Mouse (Mus musculus) heart, postnatal 25 days (tissue): ENCODE data around the gene Timm10b. TPM values are rescaled to one million over a fixed set of nuclear protein-coding genes. Genes with fewer than 3 reads are reported as not detected.

ENCODE experiments used
- DNase-seq: peaks from one replicate; pipeline ENCODE4 v3.0.0; 2022; ENCODE audit warnings: low spot score
- intact Hi-C: fragments of 180-260 bp; cut with DNase I; formaldehyde crosslinking; loops from one replicate; pipeline ENCODE4 v1.15.1; 2025
- total RNA-seq, 2 experiments: library from RNA; stranded (reverse); gene quantifications; 2 replicates each; pipeline ENCODE4 v1.2.3; 2021

Gene Timm10b
- total RNA-seq, 2 experiments from 2014 or later = 80.9 to 90.1 TPM

DNA sequence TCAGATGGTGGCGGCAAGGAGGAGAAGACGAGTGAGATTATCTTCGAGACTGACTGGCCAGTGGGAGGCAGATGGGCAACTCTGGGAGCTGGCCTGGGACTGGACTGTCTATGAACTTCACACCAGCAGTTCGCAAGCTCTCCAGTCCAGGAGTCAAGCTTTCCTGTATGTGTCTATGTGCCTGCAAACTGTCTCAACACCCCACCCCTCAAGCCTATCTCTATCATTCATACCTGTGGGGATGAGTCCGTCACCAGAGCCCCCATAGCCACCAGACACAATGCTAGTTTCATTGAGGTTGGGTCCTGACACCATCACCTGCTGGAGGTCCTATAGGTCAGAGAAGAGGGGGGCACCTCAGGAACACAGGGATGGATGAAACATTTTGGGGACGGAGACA is 1.1 kb upstream of the Timm10b start:
- intact Hi-C loops = loop anchor here (5.0 kb wide), 1 partner anchor 86 kb away; the partner anchor contains the start of gene Smpd1
- DNase-seq = no peak

DNA sequence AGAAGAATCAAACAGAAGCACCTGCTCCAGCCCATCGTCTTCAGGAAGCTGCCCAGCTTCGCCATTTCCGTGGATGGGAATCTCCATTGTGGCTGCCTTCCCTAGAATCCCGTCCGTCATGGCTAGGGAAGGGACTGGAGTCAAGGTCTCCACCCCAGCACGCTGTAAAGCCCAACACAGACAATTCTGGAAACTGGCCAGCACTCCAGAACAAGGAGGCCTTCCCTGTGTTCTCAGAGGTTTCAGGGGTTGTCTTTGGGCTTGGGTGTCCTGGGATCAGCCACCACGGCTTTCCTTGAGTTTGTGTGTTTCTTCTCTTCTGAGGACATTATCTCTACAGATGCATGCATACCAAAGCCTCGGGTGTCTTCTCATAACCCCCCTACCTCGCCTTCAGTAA is 552 bp upstream of the Timm10b start:
- DNase-seq = no peak
- intact Hi-C loops = loop anchor here (5.0 kb wide), 1 partner anchor 87 kb away; the partner anchor contains the start of gene Smpd1

DNA sequence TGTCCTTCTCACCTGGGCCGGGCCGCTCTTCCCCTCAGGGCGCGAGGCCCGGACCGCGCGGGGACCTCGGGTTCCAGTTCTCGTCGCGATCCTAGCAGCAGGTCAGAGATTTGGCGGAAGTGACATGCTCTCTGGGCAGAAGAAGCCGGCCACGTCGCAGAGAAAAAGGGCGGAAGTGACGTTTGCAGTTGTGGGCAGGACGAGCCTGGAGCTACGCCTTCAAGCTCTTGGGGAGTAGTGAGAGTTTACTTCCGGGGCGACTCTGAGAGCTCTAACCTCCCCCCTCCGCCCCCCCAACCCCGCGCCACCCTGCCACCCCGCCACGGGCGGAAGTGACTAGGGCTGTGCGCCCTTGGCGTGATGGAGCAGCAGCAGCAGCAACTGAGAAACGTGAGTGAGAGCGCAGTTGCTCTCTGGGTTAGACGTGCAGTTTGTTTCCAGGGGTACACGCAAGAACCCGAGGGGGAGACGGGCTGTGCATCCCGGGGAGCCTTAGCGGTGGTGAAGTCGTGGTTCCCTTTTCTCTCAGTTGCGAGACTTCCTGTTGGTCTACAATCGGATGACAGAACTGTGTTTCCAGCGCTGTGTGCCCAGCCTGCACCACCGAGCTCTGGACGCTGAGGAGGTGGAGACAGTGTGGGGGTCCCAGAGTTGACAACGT is 507 bp downstream of the Timm10b start, which contains the start of the genes Arfip2 and Gm45799:
Gene Arfip2 (minus strand): TSS at position 184 of the 661 bp plus-strand sequence.
Gene Gm45799 (plus strand): TSS at position 320 of the 661 bp plus-strand sequence.
- intact Hi-C loops = loop anchor here (5.0 kb wide), 2 partner anchors 97 to 172 kb away; partner anchors contain the start of genes Ilk, Mrpl17 and Rrp8
- DNase-seq = peak; percentile 95

DNA sequence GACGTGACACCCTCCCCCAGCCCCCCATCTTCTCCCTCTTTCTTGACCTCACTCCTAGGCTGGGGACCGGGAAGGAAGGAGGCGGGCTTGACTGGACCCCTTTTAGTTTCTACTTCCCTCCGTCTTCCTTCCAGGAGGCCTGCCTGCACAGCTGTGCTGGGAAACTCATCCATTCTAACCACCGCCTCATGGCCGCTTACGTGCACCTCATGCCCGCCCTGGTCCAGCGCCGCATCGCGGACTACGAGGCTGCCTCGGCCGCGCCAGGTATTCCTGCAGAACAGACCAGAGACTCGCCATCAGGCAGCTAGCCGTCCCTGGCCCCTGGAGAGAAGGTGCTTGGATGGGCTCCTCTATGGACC is 1.0 kb downstream of the Timm10b start:
- intact Hi-C loops = loop anchor here (5.0 kb wide), 2 partner anchors 96 to 171 kb away; partner anchors contain the start of genes Ilk, Mrpl17 and Rrp8
- DNase-seq = no peak

DNA sequence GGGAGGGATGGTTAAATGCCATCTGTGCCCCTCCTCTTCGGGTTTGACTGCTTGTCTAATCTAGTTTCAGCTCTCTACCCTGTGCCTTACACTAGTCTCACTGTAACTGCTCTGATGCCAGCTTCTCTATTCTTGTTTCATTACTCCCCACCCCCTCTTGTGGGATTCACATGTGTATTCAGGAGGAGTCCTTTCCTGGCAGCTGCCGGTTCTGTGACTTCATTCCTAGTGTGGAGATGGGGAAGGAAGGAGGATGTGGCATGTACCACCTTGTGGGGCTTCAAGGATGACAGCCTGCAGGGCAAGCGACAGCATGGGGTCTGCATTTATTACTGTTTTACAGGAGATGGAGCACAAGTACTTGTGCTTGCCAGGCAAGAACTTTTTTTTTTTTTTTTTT is 2.1 kb downstream of the Timm10b start:
- intact Hi-C loops = loop anchor here (5.0 kb wide), 2 partner anchors 95 to 170 kb away; partner anchors contain the start of genes Ilk, Mrpl17 and Rrp8
- DNase-seq = no peak

DNA sequence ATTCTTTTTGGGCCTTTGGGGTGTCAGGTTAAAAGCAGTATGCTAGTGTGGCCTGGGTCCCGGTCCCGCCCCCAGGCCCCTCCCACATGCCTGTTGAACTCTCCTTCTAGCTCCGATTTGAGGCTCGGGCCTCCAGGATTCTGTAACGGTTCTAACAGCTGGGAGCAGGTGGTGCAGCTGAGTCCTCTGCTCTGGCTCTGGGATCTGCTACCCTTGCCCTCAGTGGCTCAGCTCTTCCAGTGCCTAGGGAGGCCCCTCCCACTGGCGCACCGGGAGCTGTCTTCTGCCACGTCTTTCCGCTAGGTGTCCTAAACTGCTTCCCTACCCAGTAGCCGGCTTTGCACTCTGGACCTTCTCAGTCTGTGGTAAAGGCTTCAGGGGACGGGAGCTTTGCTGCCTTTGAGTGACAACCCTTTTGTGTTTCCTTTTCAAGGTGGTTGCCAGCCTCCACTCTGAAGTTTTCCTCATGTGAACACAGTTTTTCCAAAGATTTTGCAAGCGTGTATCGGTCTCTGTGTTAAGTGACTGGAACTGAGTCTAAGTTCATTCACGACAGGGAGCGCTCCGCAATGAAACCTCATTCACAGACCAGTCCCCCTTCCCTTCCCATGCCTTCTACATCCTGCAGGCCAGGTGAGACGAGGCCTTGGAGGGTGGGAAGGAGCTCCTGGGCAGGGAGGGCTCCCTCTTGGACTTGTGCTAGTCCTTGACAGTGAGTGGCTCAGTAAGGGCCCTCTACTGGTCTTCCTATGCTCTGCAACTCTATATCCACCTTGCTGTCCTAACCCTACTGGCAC is 11.0 kb downstream of the Timm10b start, which contains the start of gene Dnhd1:
Gene Dnhd1 (plus strand): TSS at position 189 of the 797 bp plus-strand sequence.
- peak; percentile 71 for DNase-seq
- intact Hi-C loops = loop anchor here (2.0 to 10.0 kb wide), 2 partner anchors 46 to 102 kb away; partner anchors contain the start of gene Hpx

DNA sequence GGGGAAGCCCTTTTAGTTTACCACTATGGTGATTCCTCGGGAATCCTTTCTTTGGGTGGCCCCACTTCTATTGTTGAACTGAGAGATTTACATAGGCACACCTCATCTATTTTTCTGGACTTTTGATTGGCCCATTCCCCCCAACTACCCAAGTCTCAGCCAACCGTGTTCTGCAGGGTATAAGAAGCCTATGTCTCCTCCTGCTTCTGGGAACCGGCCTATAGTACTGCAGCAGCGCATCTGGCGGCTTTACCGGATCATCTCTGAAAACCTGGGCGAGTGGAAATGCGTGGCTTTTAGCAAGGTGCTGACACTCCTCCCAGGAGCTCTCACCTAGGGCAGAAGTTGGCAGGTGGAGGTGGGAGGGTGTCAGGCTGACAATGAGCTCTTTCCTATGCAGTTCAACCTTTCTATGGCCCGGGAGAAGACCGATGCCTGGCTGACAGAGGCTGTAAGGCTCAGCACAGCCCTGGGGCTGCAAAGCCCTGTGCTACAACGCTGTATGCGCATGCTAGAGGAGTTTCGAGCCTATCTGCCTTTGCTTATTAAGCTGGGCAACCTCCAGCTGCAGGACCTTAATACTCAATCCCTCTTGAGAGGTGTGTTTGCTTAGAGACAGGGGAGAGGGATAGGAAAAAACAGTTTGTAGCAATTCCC is 45.8 kb downstream of the Timm10b start:
- intact Hi-C loops = no loop called here
- no peak for DNase-seq

DNA sequence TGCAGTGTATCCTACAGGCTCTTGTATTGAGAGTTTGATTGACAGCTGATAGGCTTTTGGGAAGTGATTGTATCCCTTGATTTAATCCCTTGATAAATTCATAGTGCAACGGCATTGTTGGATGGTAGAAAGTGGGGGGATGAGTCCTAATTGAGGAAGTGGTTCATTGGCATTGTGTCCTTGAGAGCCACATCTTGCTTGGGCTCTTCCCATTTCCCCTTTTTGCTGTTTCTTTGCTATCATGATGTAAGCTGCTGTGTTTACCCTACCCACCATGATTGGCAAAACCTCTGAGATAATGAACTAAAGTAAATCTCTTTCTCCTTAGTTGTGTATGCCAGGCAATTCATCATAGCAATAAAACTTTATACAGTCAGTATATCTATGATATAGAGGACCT is 51.0 kb downstream of the Timm10b start:
- DNase-seq = no peak
- intact Hi-C loops = no loop called here

Other genes with a start within 250 kb of the Timm10b start
- 10 to 100 TPM; 18.7 to 19.5 TPM for gene Fam160a2, start 240.0 kb upstream of the Timm10b start, total RNA-seq
- gene Cnga4, start 235.5 kb upstream of the Timm10b start, total RNA-seq = not detected
- not detected for gene Cckbr, start 214.3 kb upstream of the Timm10b start, total RNA-seq
- 10 to 100 TPM; 22.8 to 26.4 TPM for gene Cavin3, start 157.8 kb upstream of the Timm10b start, total RNA-seq
- gene Smpd1, start 85.7 kb upstream of the Timm10b start, total RNA-seq = 100 to 1,000 TPM; 155 to 156 TPM
- gene Apbb1, start 58.4 kb upstream of the Timm10b start, total RNA-seq = 100 to 1,000 TPM in 1 of 2 experiments, 10 to 100 TPM in 1; 99.0 to 102 TPM
- gene Hpx, start 39.9 kb upstream of the Timm10b start, total RNA-seq = not detected
- 10 to 100 TPM; 22.8 to 24.3 TPM for gene Trim3, start 6.5 kb upstream of the Timm10b start, total RNA-seq
- gene Arfip2, start 360 bp downstream of the Timm10b start, total RNA-seq = 10 to 100 TPM; 16.4 to 17.1 TPM
- 1 to 10 TPM; 3.3 to 4.0 TPM for gene Gm45799, start 496 bp downstream of the Timm10b start, total RNA-seq
- under 1 TPM; 0.65 to 0.73 TPM for gene Dnhd1, start 10.8 kb downstream of the Timm10b start, total RNA-seq
- gene Ilk, start 96.5 kb downstream of the Timm10b start, total RNA-seq = 100 to 1,000 TPM in 1 of 2 experiments, 10 to 100 TPM in 1; 94.4 to 104 TPM
- gene Rrp8, start 97.3 kb downstream of the Timm10b start, total RNA-seq = 1 to 10 TPM; 9.5 TPM
- 10 to 100 TPM; 90.1 to 90.3 TPM for gene Taf10, start 104.3 kb downstream of the Timm10b start, total RNA-seq
- gene Tpp1, start 112.2 kb downstream of the Timm10b start, total RNA-seq = 10 to 100 TPM; 37.4 to 40.7 TPM
- gene Dchs1, start 147.6 kb downstream of the Timm10b start, total RNA-seq = 10 to 100 TPM in 1 of 2 experiments, 1 to 10 TPM in 1; 9.1 to 10.6 TPM
- 100 to 1,000 TPM; 108 to 110 TPM for gene Mrpl17, start 171.0 kb downstream of the Timm10b start, total RNA-seq